Mouse (Mus musculus): ENCODE results near the gene Inpp1. TPM values are rescaled to one million over a fixed set of nuclear protein-coding genes. Genes with fewer than 3 reads are reported as not detected.
"Not testable (repeated sequence)": the region's sequence is repeated elsewhere in the genome, so short reads cannot be mapped to it uniquely, and the experiment has no call there.

Gene Inpp1
- 13.7 and 14.4 TPM in 2 replicates for polyA plus RNA-seq (2014; fragmentation: Nextera tagmentation; extraction: Ambion mirVana)

- peak; percentile 92 for ATAC-seq (ENCODE audit: insufficient number of reproducible peaks, insufficient read depth, low FRiP score, low read depth)
- H3K4me3 ChIP-seq (ENCODE audit: control insufficient read depth in 1 of 2, insufficient read depth in 1 of 2, low read depth in 1 of 2, low read length in 2 of 2): peak within 1 kb of the TSS; percentile 70 to 88
- peaks cover 5% of the 10 kb centered on the region; the same call in 1 of the 2 replicates for H3K36me3 ChIP-seq (ENCODE audit: control insufficient read depth, insufficient read depth, low read length)
- H3K4me1 ChIP-seq (ENCODE audit: control insufficient read depth in 2 of 2, insufficient read depth in 2 of 2, low read length in 2 of 2): peaks cover 2 to 8% of the 10 kb centered on the region in 2 experiments; a peak in 3 of 4 replicates
- H3K9ac ChIP-seq (ENCODE audit: low read length): peak within 1 kb of the TSS; percentile 89
- WGBS: 1% methylated on average over 54 of the region's 59 CpGs
- H3K4me2 ChIP-seq (ENCODE audit: low read length): peak within 1 kb of the TSS; percentile 77
- no peaks in the 10 kb centered on the region for H3K27me3 ChIP-seq (ENCODE audit: control insufficient read depth, insufficient read depth, low read length)
- H3K27ac ChIP-seq (replicated peaks in 1 of 2; ENCODE audit: control insufficient read depth in 1 of 2, insufficient read depth in 1 of 2, low read depth in 2 of 2, low read length in 2 of 2): peak within 1 kb of the TSS; percentile 66 to 78
- no peaks in the 10 kb centered on the region for H3K9me3 ChIP-seq (ENCODE audit: control insufficient read depth, low read length)
Measured at GRCm38 (mm10) chr1:52816910-52817812, at the start of gene Inpp1. Inpp1 (minus strand) TSS chr1:52817688.

GRCm38 (mm10) chr1:52866007-52866406 is 48.5 kb upstream of the Inpp1 start:
- H3K36me3 ChIP-seq (ENCODE audit: control insufficient read depth, insufficient read depth, low read length): peaks cover 6% of the 10 kb centered on the region; the same call in 1 of the 2 replicates
- 0 out of 4 replicates have a peak, but pooled peaks cover 0 to 5% of the 10 kb centered on the region in 2 experiments for H3K4me1 ChIP-seq (ENCODE audit: control insufficient read depth in 2 of 2, insufficient read depth in 2 of 2, low read length in 2 of 2)
- H3K27ac ChIP-seq (replicated peaks in 1 of 2; ENCODE audit: control insufficient read depth in 1 of 2, insufficient read depth in 1 of 2, low read depth in 2 of 2, low read length in 2 of 2): no peak overlapping the region
- no peak overlapping the region for H3K4me2 ChIP-seq (ENCODE audit: low read length)
- no peak overlapping the region for H3K4me3 ChIP-seq (ENCODE audit: control insufficient read depth in 1 of 2, insufficient read depth in 1 of 2, low read depth in 1 of 2, low read length in 2 of 2)
- H3K9me3 ChIP-seq (ENCODE audit: control insufficient read depth, low read length): no peaks in the 10 kb centered on the region
- H3K9ac ChIP-seq (ENCODE audit: low read length): no peak overlapping the region
- ATAC-seq (ENCODE audit: insufficient number of reproducible peaks, insufficient read depth, low FRiP score, low read depth): no peak
- whole genome bisulfite sequencing: 87% methylated on average over 3 of the region's 3 CpGs
- no peaks in the 10 kb centered on the region for H3K27me3 ChIP-seq (ENCODE audit: control insufficient read depth, insufficient read depth, low read length)

GRCm38 (mm10) chr1:52864220-52864619 is 46.7 kb upstream of the Inpp1 start:
- Histone ChIP-seq H3K9ac (ENCODE audit: low read length) (no peak overlapping the region), H3K36me3 (ENCODE audit: control insufficient read depth, insufficient read depth, low read length) (peaks cover 17% of the 10 kb centered on the region; the same call in 1 of the 2 replicates), H3K27ac (replicated peaks in 1 of 2; ENCODE audit: control insufficient read depth in 1 of 2, insufficient read depth in 1 of 2, low read depth in 2 of 2, low read length in 2 of 2) (no peak overlapping the region), H3K4me2 (ENCODE audit: low read length) (no peak overlapping the region), H3K9me3 (ENCODE audit: control insufficient read depth, low read length) (no peaks in the 10 kb centered on the region), H3K4me3 (ENCODE audit: control insufficient read depth in 1 of 2, insufficient read depth in 1 of 2, low read depth in 1 of 2, low read length in 2 of 2) (no peak overlapping the region), H3K4me1 (ENCODE audit: control insufficient read depth in 2 of 2, insufficient read depth in 2 of 2, low read length in 2 of 2) (0 out of 4 replicates have a peak, but pooled peaks cover 0 to 5% of the 10 kb centered on the region in 2 experiments), H3K27me3 (ENCODE audit: control insufficient read depth, insufficient read depth, low read length) (no peaks in the 10 kb centered on the region)
- no peak for ATAC-seq (ENCODE audit: insufficient number of reproducible peaks, insufficient read depth, low FRiP score, low read depth)
- 95% methylated on average over 1 of the region's 1 CpGs for WGBS

- 83% methylated on average over 7 of the region's 7 CpGs for WGBS
- Histone ChIP-seq H3K4me2 (ENCODE audit: low read length) (no peak overlapping the region), H3K4me3 (ENCODE audit: control insufficient read depth in 1 of 2, insufficient read depth in 1 of 2, low read depth in 1 of 2, low read length in 2 of 2) (no peak overlapping the region), H3K27ac (replicated peaks in 1 of 2; ENCODE audit: control insufficient read depth in 1 of 2, insufficient read depth in 1 of 2, low read depth in 2 of 2, low read length in 2 of 2) (no peak overlapping the region), H3K4me1 (ENCODE audit: control insufficient read depth in 2 of 2, insufficient read depth in 2 of 2, low read length in 2 of 2) (peaks cover 0 to 6% of the 10 kb centered on the region in 2 experiments; a peak in 1 of 4 replicates), H3K27me3 (ENCODE audit: control insufficient read depth, insufficient read depth, low read length) (no peaks in the 10 kb centered on the region), H3K9me3 (ENCODE audit: control insufficient read depth, low read length) (no peaks in the 10 kb centered on the region), H3K9ac (ENCODE audit: low read length) (no peak overlapping the region), H3K36me3 (ENCODE audit: control insufficient read depth, insufficient read depth, low read length) (peaks cover 12% of the 10 kb centered on the region; the same call in 1 of the 2 replicates)
- ATAC-seq (ENCODE audit: insufficient number of reproducible peaks, insufficient read depth, low FRiP score, low read depth): no peak
Measured at GRCm38 (mm10) chr1:52855904-52856601, 38.6 kb upstream of the Inpp1 start.

GRCm38 (mm10) chr1:52854029-52854428 is 36.5 kb upstream of the Inpp1 start:
- H3K4me1 ChIP-seq (ENCODE audit: control insufficient read depth in 2 of 2, insufficient read depth in 2 of 2, low read length in 2 of 2): peaks cover 2 to 13% of the 10 kb centered on the region in 2 experiments
- H3K27ac ChIP-seq (replicated peaks in 1 of 2; ENCODE audit: control insufficient read depth in 1 of 2, insufficient read depth in 1 of 2, low read depth in 2 of 2, low read length in 2 of 2); H3K9ac ChIP-seq (ENCODE audit: low read length); H3K36me3 ChIP-seq (ENCODE audit: control insufficient read depth, insufficient read depth, low read length); ATAC-seq (ENCODE audit: insufficient number of reproducible peaks, insufficient read depth, low FRiP score, low read depth); H3K27me3 ChIP-seq (ENCODE audit: control insufficient read depth, insufficient read depth, low read length); H3K9me3 ChIP-seq (ENCODE audit: control insufficient read depth, low read length); H3K4me2 ChIP-seq (ENCODE audit: low read length); H3K4me3 ChIP-seq (ENCODE audit: control insufficient read depth in 1 of 2, insufficient read depth in 1 of 2, low read depth in 1 of 2, low read length in 2 of 2): not testable (repeated sequence)
- no CpG with 5 or more reads among the region's 1 CpGs for WGBS

- WGBS: 55% methylated on average over 4 of the region's 4 CpGs
Measured at GRCm38 (mm10) chr1:52849422-52849821, 31.9 kb upstream of the Inpp1 start.

GRCm38 (mm10) chr1:52846556-52846955 is 29.1 kb upstream of the Inpp1 start:
- Histone ChIP-seq H3K4me2 (ENCODE audit: low read length) (no peak overlapping the region), H3K4me1 (ENCODE audit: control insufficient read depth in 2 of 2, insufficient read depth in 2 of 2, low read length in 2 of 2) (peaks cover 4 to 20% of the 10 kb centered on the region in 2 experiments), H3K27me3 (ENCODE audit: control insufficient read depth, insufficient read depth, low read length) (no peaks in the 10 kb centered on the region), H3K9ac (ENCODE audit: low read length) (no peak overlapping the region), H3K9me3 (ENCODE audit: control insufficient read depth, low read length) (no peaks in the 10 kb centered on the region), H3K36me3 (ENCODE audit: control insufficient read depth, insufficient read depth, low read length) (no peaks in the 10 kb centered on the region), H3K4me3 (ENCODE audit: control insufficient read depth in 1 of 2, insufficient read depth in 1 of 2, low read depth in 1 of 2, low read length in 2 of 2) (no peak overlapping the region), H3K27ac (replicated peaks in 1 of 2; ENCODE audit: control insufficient read depth in 1 of 2, insufficient read depth in 1 of 2, low read depth in 2 of 2, low read length in 2 of 2) (no peak overlapping the region)
- no peak for ATAC-seq (ENCODE audit: insufficient number of reproducible peaks, insufficient read depth, low FRiP score, low read depth)
- 77% methylated on average over 4 of the region's 4 CpGs for WGBS

More at GRCm38 (mm10) chr1:52849422-52849821, 31.9 kb upstream of the Inpp1 start:
- no peaks in the 10 kb centered on the region for H3K9me3 ChIP-seq (ENCODE audit: control insufficient read depth, low read length)
- no peak for ATAC-seq (ENCODE audit: insufficient number of reproducible peaks, insufficient read depth, low FRiP score, low read depth)
- peaks cover 4 to 16% of the 10 kb centered on the region in 2 experiments for H3K4me1 ChIP-seq (ENCODE audit: control insufficient read depth in 2 of 2, insufficient read depth in 2 of 2, low read length in 2 of 2)
- H3K36me3 ChIP-seq (ENCODE audit: control insufficient read depth, insufficient read depth, low read length): no peaks in the 10 kb centered on the region
- H3K27ac ChIP-seq (replicated peaks in 1 of 2; ENCODE audit: control insufficient read depth in 1 of 2, insufficient read depth in 1 of 2, low read depth in 2 of 2, low read length in 2 of 2): no peak overlapping the region
- H3K4me2 ChIP-seq (ENCODE audit: low read length): no peak overlapping the region
- H3K4me3 ChIP-seq (ENCODE audit: control insufficient read depth in 1 of 2, insufficient read depth in 1 of 2, low read depth in 1 of 2, low read length in 2 of 2): no peak overlapping the region
- H3K27me3 ChIP-seq (ENCODE audit: control insufficient read depth, insufficient read depth, low read length): no peaks in the 10 kb centered on the region
- H3K9ac ChIP-seq (ENCODE audit: low read length): no peak overlapping the region
